Mouse (Mus musculus) cerebellum, adult (tissue): Measurements from ENCODE around the gene Ptprs.

Source experiments
- ATAC-seq: cut with Nextera tagmentation; 2 replicates; pipeline ENCODE4 v1.9.2; 2017; ENCODE audit warnings: mild to moderate bottlenecking, moderate library complexity, mixed read lengths; ENCODE audit not compliant: insufficient number of reproducible peaks, low FRiP score, low TSS enrichment

Ptprs gene

DNA sequence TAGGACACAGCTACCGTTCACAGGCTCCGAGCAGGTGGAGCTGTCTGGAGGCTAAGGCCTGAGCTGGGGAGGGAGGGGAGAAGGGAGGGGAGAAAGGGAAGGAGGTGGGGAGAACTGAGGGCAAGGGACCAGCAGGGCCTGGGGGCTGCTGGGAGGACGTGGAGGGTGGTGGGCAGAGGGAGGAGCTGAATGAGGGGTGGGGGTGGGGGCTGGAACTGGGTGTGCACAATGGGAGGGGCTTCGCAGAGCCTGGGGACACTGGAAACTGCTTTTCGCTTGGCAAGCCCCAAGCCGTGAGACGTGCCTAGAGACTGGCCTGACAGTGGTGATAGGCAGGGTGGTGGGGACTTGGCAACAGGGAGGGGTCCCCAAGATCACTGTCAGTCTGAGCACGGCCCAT lies 7.0 kb downstream of the Ptprs start:
- no peak for ATAC-seq

DNA sequence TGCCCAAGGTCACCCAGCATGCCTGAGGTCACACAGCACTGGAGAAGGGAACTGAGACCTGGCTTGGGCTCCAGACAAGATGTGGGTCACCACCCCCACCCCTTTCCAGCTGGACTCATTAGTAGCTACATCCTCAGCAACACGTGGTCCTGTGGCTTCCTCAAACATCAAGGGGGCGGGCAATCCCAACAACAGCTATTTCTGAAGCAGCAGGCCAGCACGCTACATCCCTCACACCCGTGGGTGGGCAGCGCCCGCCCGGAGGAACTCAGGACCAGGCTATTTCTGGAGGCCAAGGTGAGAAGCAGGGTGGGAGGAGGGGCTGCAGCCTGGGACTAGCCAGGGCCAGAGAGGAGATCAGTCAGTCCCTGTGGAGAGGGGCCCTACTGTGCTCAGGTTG lies 7.4 kb downstream of the Ptprs start:
- no peak for ATAC-seq

DNA sequence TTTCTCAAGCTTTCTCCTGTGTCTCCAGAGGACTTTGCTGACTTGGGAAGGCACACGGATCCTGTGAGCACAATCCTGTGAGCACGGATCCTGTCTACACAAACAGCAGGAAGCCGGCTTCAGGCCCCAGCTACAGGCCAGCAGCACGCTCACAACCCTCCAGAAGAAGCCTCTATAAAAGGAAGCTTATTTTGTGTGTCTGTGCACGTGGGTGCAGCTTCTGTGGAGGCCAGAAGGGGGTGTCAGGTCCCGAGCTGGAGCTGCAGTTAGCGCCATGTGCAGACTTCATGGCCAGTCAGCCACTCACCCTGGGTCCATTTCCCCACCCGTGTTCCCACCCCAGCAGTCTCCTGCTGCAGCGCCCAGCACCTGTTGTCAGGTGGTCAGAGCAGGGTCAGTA lies 7.9 kb downstream of the Ptprs start:
- no peak for ATAC-seq

DNA sequence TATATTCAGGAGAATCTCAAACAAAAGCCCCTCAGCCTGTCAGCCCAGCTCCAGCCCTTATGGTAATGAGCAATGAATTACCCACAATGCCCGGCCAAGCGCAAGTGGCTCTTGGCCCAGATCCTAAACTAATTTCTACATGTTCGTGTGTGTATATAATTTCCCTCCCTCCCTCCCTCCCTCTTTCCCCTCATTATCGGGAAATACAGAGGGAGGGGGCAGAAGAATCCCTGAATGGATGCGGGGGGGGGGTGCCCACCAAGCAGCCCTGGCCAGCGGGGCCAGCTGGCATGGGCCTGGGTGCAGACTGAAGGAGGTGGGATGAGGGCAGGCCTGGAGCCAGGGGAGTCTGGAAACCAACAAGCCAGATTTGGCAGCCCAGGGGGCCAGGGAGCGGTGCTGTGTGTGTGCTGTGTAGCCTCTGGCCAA lies 8.8 kb downstream of the Ptprs start:
- no peak for ATAC-seq

DNA sequence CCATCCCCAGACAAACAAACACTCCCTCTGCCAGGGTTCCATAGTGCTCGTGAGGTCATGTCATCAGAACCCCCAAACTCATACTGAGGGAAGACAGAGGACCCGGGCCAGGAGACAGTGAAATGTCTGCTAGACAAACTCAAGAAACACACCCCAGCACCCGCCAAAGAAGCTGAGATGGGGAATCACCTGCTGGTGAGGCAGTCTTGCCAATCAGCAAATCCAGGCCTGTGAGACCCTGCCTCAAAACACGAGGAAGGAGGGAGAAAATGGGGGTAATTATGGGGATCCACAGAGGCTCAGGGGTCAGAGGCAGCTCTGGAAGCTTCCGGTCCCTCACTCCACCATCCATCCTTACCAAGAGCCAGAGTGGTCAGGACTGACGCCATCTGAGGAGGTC lies 9.5 kb downstream of the Ptprs start:
- ATAC-seq: no peak

DNA sequence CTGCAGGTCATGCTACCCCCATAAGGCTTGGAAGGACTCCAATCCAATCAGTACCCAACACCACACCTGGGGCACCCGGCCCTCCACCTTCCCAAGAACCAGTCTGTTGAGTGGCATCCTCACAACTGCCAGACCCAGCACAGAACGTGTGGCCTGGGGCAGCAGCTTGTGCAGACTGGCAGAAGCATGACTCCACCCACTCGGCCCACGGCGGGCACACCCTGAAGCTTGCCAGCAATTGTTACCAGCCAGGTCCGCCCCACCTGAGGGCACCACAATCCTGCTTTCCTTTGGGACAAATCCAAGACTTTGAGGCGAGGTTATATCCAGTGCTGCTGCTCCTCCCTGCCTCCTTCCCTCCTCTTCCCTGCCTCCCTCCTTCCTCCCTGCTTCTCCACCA lies 11.5 kb downstream of the Ptprs start:
- no peak for ATAC-seq

DNA sequence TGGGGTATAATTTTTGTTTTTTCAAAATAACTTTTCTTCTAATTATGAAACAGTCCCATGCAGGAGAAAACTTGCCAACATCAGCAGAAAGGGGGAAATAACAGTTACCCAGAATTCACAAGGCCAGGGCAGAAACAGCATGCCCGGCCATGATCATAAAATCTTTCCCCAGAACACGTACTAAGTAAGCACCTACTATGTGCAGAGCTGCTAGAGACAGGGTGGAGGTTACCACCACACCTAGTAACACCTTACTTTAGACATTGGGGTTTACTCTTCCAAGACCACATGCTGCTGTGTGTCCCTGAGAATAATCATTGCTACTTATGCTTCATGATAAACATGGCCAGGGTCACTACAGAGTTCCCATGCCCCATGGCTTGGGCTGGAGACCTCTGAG lies 11.9 kb downstream of the Ptprs start:
- ATAC-seq: no peak

DNA sequence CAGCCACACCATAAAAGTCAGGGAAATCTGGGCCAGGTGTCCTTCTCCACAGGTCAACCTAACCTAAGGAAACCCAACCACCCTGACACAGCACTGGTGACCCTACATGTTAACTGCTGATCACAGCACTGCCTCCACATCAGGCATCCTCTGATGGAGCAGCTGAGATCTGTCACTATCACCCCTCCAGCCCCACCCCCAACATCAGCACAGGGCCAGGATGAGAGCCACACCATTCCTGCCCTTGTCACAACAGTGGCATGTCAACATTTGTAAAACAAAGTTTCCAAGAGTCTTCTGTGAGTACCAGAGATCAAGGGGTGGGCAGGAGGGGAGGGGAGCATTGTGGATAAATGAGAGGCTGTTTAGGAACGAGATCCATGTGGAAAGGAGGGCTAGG lies 12.8 kb downstream of the Ptprs start:
- ATAC-seq: no peak

DNA sequence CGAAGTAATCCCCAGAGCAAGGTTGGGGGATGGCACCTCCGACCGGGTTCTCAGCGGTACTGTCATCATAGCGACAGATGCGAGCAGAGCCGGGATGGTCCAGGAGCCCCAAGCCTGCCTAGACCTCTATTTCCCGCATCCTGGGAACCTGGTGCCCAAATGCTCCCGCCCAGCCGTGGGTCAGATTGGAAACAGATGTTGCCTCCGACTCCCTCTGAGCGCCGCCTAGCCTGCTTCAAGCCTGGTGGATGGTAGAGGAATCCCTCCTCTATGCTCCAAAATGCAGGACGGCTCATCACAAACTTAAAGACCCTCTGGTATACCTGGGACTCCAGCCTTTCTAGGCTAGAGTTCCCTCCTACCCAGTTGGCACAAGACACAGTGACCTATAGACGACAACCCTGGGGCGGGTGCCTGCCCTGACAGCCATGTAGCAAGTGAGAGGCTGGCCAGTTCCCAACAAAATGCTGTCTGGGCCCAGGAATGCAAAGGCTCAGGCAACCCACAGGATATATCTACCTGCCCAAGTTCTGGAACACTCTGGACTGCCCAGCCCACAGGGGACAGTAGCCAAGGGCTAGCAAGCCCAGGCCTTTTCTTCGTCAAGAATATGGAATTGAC lies 13.3 kb downstream of the Ptprs start:
- no peak for ATAC-seq

DNA sequence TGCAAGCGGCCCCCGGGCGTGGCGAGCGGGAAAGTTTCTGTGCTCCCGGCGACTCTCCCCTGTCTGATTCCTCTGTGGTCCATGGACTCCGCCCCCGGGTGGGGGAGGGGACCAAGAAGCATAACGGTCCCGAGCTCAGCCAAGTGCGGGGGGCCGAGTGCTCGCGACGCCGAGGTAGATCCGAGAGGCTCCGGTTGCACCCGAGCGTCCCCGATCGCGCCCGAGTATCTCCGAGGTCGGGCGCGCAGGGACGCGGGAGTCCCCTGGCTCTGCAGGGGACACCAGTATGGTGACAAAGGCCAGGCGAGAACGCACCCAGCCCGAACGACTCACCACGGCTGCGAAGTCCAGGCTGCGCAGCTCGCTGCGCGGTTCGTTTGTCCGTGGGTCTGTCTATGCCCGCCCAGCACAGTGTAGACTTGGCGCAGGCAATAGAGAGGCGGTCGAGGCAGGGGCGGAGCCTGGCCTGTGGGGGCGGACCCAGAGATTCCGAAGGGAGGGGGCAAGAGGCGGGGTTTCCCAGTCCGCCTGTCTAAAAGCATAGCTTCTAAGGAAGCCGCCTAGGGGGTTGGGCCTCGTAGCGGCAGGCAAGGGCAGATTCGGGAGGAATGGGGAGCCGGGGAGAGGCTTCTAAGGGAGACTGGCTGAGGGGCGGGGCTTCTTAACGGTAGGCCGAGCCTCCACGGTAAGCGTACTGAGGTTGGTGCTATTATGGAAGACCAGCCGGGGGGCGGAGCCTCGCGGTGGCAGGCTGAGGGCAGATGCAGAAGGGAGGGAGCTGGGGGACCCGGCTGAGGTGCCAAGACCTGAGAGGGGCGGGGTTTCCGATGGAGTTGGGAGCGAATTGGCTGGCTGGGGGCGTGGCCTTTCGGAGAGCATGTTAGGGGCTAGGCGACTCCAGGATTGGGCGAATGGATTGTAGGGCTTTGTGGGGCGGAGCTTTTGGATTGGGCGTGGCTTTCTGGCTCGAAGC lies 14.2 kb downstream of the Ptprs start:
- ATAC-seq: peak; percentile 72

DNA sequence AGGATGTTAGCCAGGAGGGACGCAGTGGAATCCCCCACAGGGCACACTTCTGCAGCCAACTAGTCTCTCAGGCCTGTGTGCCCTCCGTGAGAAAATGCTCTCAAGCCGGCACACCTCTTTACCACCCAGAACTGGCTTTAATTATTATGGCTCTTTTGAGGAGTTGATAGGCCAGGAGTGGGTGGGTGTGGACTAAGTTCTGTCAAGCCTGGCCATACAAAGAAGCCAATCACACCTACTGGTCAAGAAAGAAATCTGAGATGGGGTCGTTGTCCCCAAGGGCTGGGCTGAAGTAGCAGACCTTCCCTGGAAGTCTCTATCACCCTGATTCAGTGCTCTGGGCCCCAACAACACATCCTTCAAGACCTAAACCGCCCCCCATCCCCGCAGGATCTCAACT lies 15.4 kb downstream of the Ptprs start:
- no peak for ATAC-seq

DNA sequence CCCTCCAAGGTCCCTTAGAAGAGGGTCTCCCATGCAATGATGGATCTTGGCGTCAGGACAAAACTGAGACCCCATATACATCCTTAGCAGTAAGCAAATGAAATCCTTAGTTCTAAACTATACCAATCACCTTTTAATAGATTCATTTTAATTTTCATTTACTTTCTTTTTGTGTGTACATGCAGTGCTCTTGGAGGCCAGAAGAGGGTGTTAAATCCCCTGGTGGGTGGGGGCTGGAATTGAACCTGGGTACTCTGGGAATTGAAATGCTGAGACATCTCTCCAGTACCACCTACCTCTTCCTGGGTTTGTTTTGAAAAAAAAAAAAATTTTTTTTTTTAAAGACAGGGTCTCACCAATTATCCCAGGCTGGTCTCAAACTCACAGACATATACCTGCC lies 18.8 kb downstream of the Ptprs start:
- no peak for ATAC-seq

DNA sequence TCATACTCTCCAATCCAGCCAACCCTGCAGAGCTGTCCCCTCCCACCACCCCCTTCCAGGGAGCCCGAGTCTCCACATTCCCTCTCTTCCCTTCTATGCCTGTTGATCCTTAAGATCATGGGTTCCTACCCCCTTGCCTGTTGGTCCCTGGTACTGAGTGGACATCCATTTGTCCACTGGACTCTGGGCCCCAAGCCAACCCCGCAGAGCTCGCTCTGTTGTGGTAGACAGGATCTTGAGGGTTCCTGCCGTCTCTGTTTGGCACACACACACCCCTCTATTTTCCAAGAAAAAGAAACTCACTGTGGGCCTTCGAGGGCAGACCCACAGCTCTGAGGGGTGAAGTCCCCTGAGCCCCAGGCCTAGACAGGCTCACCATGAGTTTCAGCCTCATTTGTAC lies 19.9 kb downstream of the Ptprs start:
- no peak for ATAC-seq

DNA sequence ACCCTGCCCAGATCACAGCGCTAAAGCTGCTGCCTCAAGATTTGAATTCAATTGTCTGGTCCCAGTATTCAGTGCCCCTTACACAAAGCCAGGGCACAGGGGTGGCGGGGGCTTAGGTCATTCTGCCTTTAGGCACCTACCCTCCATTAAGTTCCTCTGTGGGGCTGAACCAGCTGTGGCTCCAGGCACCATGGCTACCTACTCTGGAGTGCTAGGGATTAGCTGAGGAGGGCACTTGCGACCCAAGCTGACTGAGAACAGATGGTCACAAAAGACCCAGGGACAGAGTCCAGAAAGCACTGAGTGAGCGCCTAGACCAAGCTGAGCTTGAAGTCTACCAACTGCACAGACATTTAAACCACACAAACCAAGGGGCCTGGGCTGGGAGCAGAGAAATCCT lies 22.6 kb downstream of the Ptprs start:
- peak; percentile 68; the same call in 1 of the 2 replicates for ATAC-seq

DNA sequence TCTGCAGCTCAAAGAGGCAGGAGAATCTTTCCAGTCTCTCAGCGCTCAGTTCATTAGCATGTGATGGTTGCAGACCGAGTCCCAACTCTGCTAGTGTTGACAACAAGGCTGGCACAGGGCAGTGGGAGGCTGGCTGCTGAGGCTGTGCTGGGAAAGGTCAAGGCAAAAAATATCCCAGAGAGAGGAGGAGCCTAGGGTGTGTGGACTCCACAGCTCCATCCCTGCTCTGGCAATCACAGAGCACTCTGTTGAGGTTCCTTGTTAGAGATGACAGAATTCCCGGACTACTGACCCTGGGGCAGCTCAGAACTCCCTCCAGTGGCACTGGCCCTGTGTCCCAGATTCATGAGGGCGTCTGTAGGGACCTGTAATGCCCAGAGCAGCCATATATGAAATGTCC lies 23.0 kb downstream of the Ptprs start:
- peak; percentile 33; the same call in 1 of the 2 replicates for ATAC-seq

DNA sequence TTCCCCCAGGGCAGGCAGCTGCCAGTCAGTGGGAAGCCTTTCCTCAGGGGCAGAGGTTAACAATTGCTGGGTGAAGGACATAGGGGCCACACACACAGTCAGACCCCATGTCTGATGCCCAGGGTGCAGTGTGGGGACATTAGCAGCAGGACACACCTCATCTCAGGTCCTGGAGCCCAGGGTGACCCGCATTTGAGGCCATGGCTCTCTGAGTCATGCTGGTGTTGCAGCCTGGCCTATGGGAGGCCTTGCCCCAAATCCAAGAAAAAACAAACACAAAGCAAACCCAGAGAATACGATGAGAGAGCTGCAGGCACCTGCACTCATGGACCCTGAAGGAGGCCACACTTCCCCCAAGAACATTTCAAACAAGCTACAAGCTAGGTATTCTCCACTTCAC lies 28.6 kb downstream of the Ptprs start:
- ATAC-seq: no peak

DNA sequence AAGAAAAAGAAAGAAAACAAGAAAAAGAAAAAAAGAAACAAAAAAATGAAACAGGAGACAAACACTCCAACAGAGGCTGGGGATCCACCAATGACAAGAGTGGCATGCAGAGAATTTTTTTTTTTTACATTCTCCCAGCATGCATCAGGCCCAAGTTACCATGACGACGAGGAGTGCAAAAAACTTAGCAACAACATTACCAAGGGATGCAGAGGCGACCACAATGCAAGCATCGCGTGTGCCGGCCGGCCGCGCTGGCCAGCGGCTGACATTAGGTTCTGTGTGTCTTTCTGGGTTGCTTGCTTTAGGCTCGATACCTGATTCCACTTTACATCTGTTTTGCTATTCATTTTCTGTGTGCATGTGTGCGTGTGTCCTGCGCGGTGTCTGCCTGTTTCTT lies 30.9 kb downstream of the Ptprs start:
- ATAC-seq: no peak

DNA sequence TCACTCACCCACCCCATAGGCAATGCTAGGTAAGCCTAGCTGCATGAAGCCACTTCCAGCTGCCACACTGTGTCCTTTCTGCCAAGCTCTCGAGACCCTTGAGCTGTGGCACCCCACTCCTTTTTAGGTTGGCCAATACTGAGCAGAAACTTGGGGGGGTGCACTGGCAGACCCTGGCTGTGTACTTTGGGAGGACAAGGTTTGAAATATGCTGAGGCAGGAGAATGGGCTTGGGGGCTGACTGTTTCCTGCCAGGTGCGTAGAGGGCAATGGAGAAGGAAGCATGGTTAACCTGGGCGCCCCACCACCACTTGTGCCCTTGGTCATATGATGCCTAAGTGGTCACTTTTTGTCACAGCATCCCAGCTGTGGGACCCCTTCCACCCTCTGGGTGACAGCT lies 31.5 kb downstream of the Ptprs start:
- ATAC-seq: no peak

DNA sequence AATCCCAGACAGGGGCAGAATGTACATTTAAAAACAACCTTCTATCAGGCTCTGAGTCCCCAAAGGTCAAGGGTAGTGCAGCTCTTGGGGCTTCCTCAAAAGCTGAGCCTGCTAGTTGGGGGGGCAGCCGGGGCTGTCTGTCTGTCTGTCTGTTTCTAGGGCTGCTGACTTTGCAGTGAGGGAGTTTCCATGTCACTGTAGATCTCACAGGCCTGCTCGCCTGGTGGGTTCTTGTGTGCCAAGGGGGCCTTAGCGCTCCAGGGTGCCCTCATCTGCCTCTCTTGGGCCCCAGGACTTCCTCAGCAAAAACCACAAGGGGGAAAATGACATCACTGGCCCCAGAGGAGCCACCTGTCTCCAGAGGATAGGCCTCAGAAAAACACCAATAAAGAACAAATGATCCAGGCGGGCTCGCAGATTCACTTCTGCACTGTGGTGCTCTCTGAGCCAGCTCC lies 32.9 kb downstream of the Ptprs start:
- ATAC-seq: no peak

DNA sequence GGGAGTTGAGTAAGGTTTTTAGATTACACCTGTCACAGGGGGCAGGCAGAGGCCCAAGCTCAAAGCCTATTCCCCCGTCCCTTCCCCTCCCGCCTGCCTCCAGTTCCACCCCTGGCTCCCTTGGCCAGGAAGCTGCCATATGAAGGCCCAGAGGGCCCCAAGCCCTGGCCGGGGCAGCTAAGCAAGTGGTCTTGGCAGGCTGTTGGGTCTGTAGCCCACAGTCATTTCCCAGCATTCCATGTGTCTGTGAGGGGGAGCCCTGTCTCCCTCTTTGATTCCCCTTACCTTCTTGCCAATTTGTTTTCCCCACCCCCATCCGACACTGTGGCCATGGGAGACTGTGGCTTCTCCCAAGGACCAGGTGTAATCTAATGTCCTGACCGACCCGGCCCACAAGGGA lies 34.0 kb downstream of the Ptprs start:
- no peak for ATAC-seq

DNA sequence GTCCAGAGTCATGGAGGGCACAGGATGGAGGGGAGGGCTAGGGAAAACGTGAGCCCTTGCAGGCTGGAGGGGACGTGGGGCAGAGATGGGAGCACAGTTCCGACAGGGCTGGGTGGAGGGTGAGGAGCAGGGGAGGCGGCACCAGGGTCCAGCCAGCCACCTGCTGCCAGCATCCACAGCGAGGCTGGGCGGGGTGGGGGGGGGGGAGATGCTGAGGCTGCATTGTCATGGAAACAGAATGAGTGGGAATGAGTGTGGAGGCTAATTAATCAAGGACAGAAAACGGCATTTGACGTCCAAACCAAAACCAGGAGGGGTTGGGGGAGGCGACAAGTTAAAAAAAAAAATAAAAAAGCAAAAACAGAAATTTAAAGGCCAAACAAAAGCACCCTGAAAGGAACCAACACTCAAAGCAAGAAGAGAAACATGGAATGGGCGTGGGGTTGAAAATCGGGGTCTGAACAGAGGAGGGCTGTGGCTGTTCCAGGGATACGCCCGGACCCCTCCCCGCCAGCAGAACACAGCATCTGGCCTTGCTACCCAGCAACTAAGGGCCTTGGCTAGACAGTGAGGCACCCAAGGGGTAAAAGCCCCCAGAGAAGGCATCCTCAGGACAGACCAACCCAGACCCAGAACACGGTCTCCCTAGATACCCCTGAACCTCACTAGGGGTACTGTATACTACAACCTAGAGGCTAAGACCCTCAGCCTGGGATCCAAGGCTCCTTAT lies 36.4 kb downstream of the Ptprs start:
- no peak for ATAC-seq
